Mouse (Mus musculus) lung, postnatal 0 days (tissue): Measurements from ENCODE around the gene Ube2h. TPM values are rescaled to one million over a fixed set of nuclear protein-coding genes. Genes with fewer than 3 reads are reported as not detected.

Experiments used
- ATAC-seq: fragments of 200-750 bp; cut with Nextera tagmentation; 2 replicates; pipeline ENCODE4 v1.8.0; 2017; ENCODE audit warnings: moderate library complexity
- DNase-seq: peaks from one replicate; pipeline ENCODE4 v3.0.0-alpha.2; 2016; ENCODE audit warnings: low spot score
- H3K27ac ChIP-seq: fragments of 300-500 bp; sonication (generic); 2 replicates; pipeline ENCODE4 v1.5.1; 2014; ENCODE audit warnings: antibody characterized with exemption, mild to moderate bottlenecking, low read length, mixed read lengths
- H3K27me3 ChIP-seq: fragments of 300-500 bp; sonication (generic); replicated peaks from 2 replicates; pipeline ENCODE4 v1.6.1; 2014; ENCODE audit warnings: low read length, mixed read lengths; ENCODE audit not compliant: insufficient read depth
- H3K36me3 ChIP-seq: fragments of 300-500 bp; sonication (generic); 2 replicates; pipeline ENCODE4 v1.6.1; 2014; ENCODE audit warnings: low read length, mixed read lengths; ENCODE audit not compliant: insufficient read depth
- H3K4me1 ChIP-seq: fragments of 300-500 bp; sonication (generic); 2 replicates; pipeline ENCODE4 v1.6.1; 2014; ENCODE audit warnings: antibody characterized with exemption, low read depth, low read length, mixed read lengths; ENCODE audit not compliant: insufficient read depth
- H3K4me2 ChIP-seq: fragments of 300-500 bp; sonication (generic); replicated peaks from 2 replicates; pipeline ENCODE4 v1.6.1; 2014; ENCODE audit warnings: low read depth, mild to moderate bottlenecking, low read length, moderate library complexity, mixed read lengths
- H3K4me3 ChIP-seq: fragments of 300-500 bp; sonication (generic); 2 replicates; pipeline ENCODE4 v1.5.1; 2014; ENCODE audit warnings: low read depth, low read length
- H3K9ac ChIP-seq: fragments of 300-500 bp; sonication (generic); replicated peaks from 2 replicates; pipeline ENCODE4 v1.6.1; 2014; ENCODE audit warnings: low read depth, mild to moderate bottlenecking
- H3K9me3 ChIP-seq: fragments of 300-500 bp; sonication (generic); 2 replicates; pipeline ENCODE4 v1.6.1; 2016; ENCODE audit warnings: low read length, mixed read lengths
- CTCF ChIP-seq: IDR thresholded peaks from 2 replicates; pipeline ENCODE4 v1.5.1; 2016; ENCODE audit warnings: antibody characterized with exemption, mild to moderate bottlenecking
- EP300 ChIP-seq: IDR thresholded peaks from 2 replicates; pipeline ENCODE4 v1.6.1; 2016; ENCODE audit warnings: antibody characterized with exemption, mild to moderate bottlenecking, control low read depth
- WGBS: fragments of 180-500 bp; shearing (Covaris S2); extraction: QIAGEN DNeasy Blood & Tissue Kit; methylation state at CpG from one replicate; pipeline ENCODE4 v1.1.7; 2014; 5-methylcytosine and 5-hydroxymethylcytosine counted together
- polyA plus RNA-seq: library from polyadenylated mRNA; unstranded; fragments of >200 nt; fragmentation: Nextera tagmentation; extraction: Ambion mirVana; gene quantifications from 2 replicates; pipeline ENCODE4 v1.2.1, GENCODE M21; 2015

Ube2h gene
- polyA plus RNA-seq, 1 experiment from 2014 or later, result 34.5 TPM

GRCm38 (mm10) chr6:30175918-30176421 is 128.4 kb downstream of the Ube2h start:
- 1% methylated on average over 27 of the region's 28 CpGs for WGBS
- DNase-seq (no peak), ATAC-seq (no peak)
- Histone ChIP-seq H3K4me1 (peaks cover 14% of the 10 kb centered on the region; the same call in 1 of the 2 replicates), H3K27ac (no peak overlapping the region), H3K4me2 (peak overlapping the region; percentile 59), H3K9ac (no peak overlapping the region), H3K4me3 (peak overlapping the region; percentile 30), H3K9me3 (no peaks in the 10 kb centered on the region), H3K27me3 (peaks cover 95% of the 10 kb centered on the region), H3K36me3 (no peaks in the 10 kb centered on the region)
- TF ChIP-seq EP300, result no peak
- TF ChIP-seq CTCF, result no peak

DNA sequence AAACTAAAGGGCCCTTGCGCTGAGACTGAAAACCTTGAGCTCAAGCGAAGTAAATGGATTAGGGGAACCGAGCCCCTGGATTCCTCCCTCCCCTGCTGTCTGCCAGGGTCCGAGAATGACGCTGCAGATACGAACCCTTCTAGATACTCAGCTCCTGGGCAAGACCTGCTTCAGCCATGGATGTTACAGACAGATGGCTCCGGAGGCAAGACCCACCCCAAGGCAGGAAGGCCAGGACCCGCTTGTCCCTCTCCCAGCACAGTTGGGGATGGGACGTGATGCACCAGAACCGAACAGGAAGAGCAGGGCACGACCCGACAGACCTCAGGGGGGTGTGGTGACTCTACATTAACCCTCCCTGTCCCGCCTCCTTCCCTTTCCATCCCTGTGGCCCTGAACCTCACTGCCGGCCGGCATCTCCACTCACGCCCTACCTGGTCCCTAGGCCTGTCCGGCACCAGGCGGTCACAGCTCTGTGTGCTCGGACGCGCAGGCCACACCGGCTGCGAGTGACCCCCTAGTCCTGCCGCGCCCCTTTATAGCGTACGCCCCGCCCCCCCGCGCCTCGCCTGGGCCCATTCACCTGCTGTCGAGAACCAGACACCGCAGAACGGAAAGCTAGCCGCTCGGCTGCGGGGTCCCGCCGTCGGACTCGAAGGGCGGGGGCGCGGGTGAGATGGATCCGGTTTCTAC is 129.0 kb downstream of the Ube2h start:
- H3K27me3 ChIP-seq, result peaks cover 94% of the 10 kb centered on the region
- H3K9me3 ChIP-seq, result no peaks in the 10 kb centered on the region
- peak overlapping the region; percentile 30 for H3K4me3 ChIP-seq
- no peak overlapping the region for H3K27ac ChIP-seq
- ATAC-seq (no peak), DNase-seq (no peak)
- H3K4me2 ChIP-seq, result peak overlapping the region; percentile 59
- TF ChIP-seq EP300 (no peak), CTCF (no peak)
- peaks cover 14% of the 10 kb centered on the region; the same call in 1 of the 2 replicates for H3K4me1 ChIP-seq
- no peak overlapping the region for H3K9ac ChIP-seq
- no peaks in the 10 kb centered on the region for H3K36me3 ChIP-seq
- 1% methylated on average over 44 of the region's 45 CpGs for WGBS

GRCm38 (mm10) chr6:30174461-30175224 is 129.7 kb downstream of the Ube2h start:
- H3K36me3 ChIP-seq, result no peaks in the 10 kb centered on the region
- peak overlapping the region; percentile 59 for H3K4me2 ChIP-seq
- no peak overlapping the region for H3K27ac ChIP-seq
- WGBS, result 2% methylated on average over 26 of the region's 33 CpGs
- DNase-seq (no peak), ATAC-seq (peak; percentile 11)
- H3K9me3 ChIP-seq, result no peaks in the 10 kb centered on the region
- peaks cover 14% of the 10 kb centered on the region; the same call in 1 of the 2 replicates for H3K4me1 ChIP-seq
- H3K4me3 ChIP-seq, result peak overlapping the region; percentile 40
- H3K9ac ChIP-seq, result no peak overlapping the region
- TF ChIP-seq CTCF, result no peak
- TF ChIP-seq EP300, result no peak
- peaks cover 87% of the 10 kb centered on the region for H3K27me3 ChIP-seq

DNA sequence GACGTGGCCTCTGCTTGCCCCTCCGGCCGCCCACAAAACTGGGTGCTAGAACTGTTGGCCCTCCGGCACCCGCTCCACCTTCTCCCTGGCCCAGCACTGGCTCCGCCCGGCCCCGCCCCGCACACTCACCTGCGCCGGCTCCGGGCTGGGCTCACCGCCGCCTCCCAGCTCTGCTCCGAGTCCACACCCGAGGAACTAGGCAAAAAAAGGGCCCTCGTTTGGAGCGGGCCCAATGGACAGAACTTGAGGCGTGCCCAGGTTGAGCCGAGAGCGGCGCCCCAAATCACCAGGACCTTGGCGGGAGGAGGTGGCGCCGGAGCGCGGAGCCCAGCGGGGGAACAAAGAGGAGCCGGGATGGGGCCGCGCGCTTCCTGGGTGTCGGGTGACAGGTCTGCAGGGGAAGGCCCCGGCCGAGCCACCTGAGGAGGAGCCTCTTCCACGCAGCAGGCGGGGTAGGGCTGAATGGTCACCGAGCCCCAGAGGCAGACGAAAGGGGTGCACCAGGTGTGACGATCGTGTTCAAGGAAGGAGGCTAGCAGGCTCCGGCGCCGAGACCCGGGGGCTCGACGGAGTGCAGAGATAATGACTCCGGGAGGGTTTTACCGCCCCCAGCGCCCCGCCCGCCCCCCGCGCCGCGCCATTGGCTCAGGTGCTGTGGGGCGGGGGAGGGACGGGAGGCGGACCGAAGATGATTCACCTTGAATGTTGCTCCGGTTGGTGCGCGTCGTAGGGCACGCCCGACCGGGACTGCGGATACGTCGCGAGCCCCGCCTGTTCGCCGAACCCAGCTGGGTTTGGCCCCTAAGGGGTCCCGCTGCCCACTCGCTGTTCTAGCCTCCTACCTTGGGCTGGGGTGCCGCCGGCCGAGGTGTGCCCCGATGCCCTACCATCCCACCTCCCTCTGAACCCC is 130.5 kb downstream of the Ube2h start:
- Histone ChIP-seq H3K27me3 (peaks cover 80% of the 10 kb centered on the region), H3K27ac (peak overlapping the region; percentile 58; the same call in 1 of the 2 replicates), H3K9ac (peak overlapping the region; percentile 23), H3K36me3 (no peaks in the 10 kb centered on the region), H3K4me3 (peak overlapping the region; percentile 40), H3K4me2 (peak overlapping the region; percentile 59), H3K4me1 (peaks cover 14% of the 10 kb centered on the region; the same call in 1 of the 2 replicates), H3K9me3 (no peaks in the 10 kb centered on the region)
- ATAC-seq (peak; percentile 86), DNase-seq (peak; percentile 82)
- WGBS, result 3% methylated on average over 70 of the region's 80 CpGs
- TF ChIP-seq EP300 (no peak), CTCF (no peak)

DNA sequence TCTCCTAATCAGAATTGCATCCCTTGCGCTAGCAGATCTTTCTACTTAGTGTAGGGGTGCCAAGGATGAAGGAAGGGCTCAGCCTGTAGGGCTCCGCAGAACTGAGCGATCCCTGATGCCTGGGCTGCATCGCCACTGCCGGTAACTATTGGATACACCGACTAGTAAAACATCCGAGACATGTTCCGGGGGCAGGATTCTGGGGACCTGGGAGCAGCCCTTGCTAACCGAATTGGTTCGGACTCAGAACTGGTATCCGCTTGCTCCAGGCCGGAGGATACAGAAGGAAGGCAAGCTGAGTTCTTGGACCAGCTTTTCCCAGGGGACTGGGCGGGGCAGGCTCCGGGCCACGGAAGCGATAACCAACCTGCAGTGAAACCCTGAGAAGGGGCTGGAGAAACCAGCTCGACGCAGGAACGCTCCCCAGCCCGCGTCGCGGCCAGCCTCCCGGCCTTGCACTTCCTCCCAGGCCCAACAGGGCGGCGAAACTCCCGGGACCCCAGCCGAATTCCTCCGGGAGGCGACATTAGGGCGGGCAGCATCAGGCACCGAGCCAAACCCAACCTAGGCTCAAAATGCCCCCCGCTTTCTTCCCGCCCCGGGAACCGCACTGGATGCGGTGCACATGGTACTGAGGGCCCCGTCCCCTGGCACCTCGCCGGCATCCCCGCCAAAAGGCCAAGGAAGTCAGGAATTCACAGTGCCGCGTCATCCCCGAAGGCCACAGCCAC is 131.4 kb downstream of the Ube2h start:
- peaks cover 14% of the 10 kb centered on the region; the same call in 1 of the 2 replicates for H3K4me1 ChIP-seq
- DNase-seq, result peak; percentile 51

More for the DNA sequence above, 131.4 kb downstream of the Ube2h start:
- ATAC-seq, result peak; percentile 23
- Histone ChIP-seq H3K4me3 (peak overlapping the region; percentile 40), H3K27me3 (peaks cover 72% of the 10 kb centered on the region), H3K27ac (0 out of 2 replicates have a peak overlapping the region, but pooled peaks have one; percentile 58), H3K9me3 (no peaks in the 10 kb centered on the region), H3K36me3 (no peaks in the 10 kb centered on the region), H3K9ac (peak overlapping the region; percentile 23), H3K4me2 (peak overlapping the region; percentile 59)
- under 1% methylated on average over 43 of the region's 44 CpGs for WGBS
- TF ChIP-seq EP300 (no peak), CTCF (peak; percentile 66)
